Mouse (Mus musculus): ENCODE measurements around the gene Tnfrsf13c.

Gene Tnfrsf13c

GRCm38 (mm10) chr15:82223657-82224601, at the start of gene Tnfrsf13c:
Gene Tnfrsf13c (minus strand): TSS chr15:82224369.
- DNase-seq, result no peak

GRCm38 (mm10) chr15:82272295-82272694, 48.1 kb upstream of the Tnfrsf13c start:
- DNase-seq, result peak; percentile 71

GRCm38 (mm10) chr15:82271201-82271600, 47.0 kb upstream of the Tnfrsf13c start:
- DNase-seq, result peak; percentile 86

- DNase-seq, result peak; percentile 87
These were observed 44.6 kb upstream of the Tnfrsf13c start for GRCm38 (mm10) chr15:82268783-82269182.

GRCm38 (mm10) chr15:82268185-82268584, 44.0 kb upstream of the Tnfrsf13c start:
- DNase-seq, result peak; percentile 56

- DNase-seq, result no peak
These were observed 42.2 kb upstream of the Tnfrsf13c start for GRCm38 (mm10) chr15:82266356-82266755.

GRCm38 (mm10) chr15:82259510-82259909, 35.3 kb upstream of the Tnfrsf13c start:
- DNase-seq, result peak; percentile 64

GRCm38 (mm10) chr15:82255944-82256383, 31.8 kb upstream of the Tnfrsf13c start:
- DNase-seq, result peak; percentile 85

- DNase-seq, result peak; percentile 38
These were observed 31.1 kb upstream of the Tnfrsf13c start for GRCm38 (mm10) chr15:82255248-82255647.

- DNase-seq, result no peak
These were observed 27.9 kb upstream of the Tnfrsf13c start, which contains the start of gene 1500009C09Rik for GRCm38 (mm10) chr15:82252097-82252496. Gene 1500009C09Rik (plus strand): TSS chr15:82252397.

GRCm38 (mm10) chr15:82251579-82251978, 27.4 kb upstream of the Tnfrsf13c start:
- DNase-seq, result no peak

- DNase-seq, result no peak
These were observed 23.1 kb upstream of the Tnfrsf13c start for GRCm38 (mm10) chr15:82247131-82247776.

GRCm38 (mm10) chr15:82244805-82245161, 20.6 kb upstream of the Tnfrsf13c start:
- peak; percentile 37 for DNase-seq

GRCm38 (mm10) chr15:82244115-82244804, 20.1 kb upstream of the Tnfrsf13c start, which contains the start of gene Cenpm:
Gene Cenpm (minus strand): TSS chr15:82244748.
- peak; percentile 88 for DNase-seq

GRCm38 (mm10) chr15:82243742-82244114, 19.6 kb upstream of the Tnfrsf13c start:
- no peak for DNase-seq

- DNase-seq, result no peak
These were observed 19.1 kb upstream of the Tnfrsf13c start for GRCm38 (mm10) chr15:82243311-82243710.

- peak; percentile 90 for DNase-seq
These were observed 12.4 kb upstream of the Tnfrsf13c start for GRCm38 (mm10) chr15:82236565-82236964.

GRCm38 (mm10) chr15:82235661-82236060, 11.5 kb upstream of the Tnfrsf13c start:
- peak; percentile 38 for DNase-seq

- peak; percentile 62 for DNase-seq
These were observed 8.5 kb upstream of the Tnfrsf13c start for GRCm38 (mm10) chr15:82232651-82233050.

GRCm38 (mm10) chr15:82231591-82232378, 7.6 kb upstream of the Tnfrsf13c start:
- peak; percentile 95 for DNase-seq

- no peak for DNase-seq
These were observed 6.9 kb upstream of the Tnfrsf13c start for GRCm38 (mm10) chr15:82231100-82231499.

GRCm38 (mm10) chr15:82230098-82230611, 6.0 kb upstream of the Tnfrsf13c start:
- peak; percentile 36 for DNase-seq

Measured in cerebellum, adult 11-12 months (tissue).